Mouse (Mus musculus) T-cell, adult 2 months (primary cell): Measurements from ENCODE around the gene Olfr1047.
"Not testable (repeated sequence)": the region's sequence is repeated elsewhere in the genome, so short reads cannot be mapped to it uniquely, and the experiment has no call there.

ENCODE experiments used
- DNase-seq: peaks from one replicate; pipeline ENCODE4 v3.0.0; 2022; ENCODE audit warnings: low spot score

Olfr1047 gene

GRCm38 (mm10) chr2:86231301-86231700 lies at the start of gene Olfr1047:
Gene Olfr1047 (minus strand): TSS chr2:86231401.
- DNase-seq = no peak

- DNase-seq = not testable (repeated sequence)
Observed at GRCm38 (mm10) chr2:86278988-86279387, 47.8 kb upstream of the Olfr1047 start, which contains the start of gene Olfr1051. Gene Olfr1051 (minus strand): TSS chr2:86279088.

GRCm38 (mm10) chr2:86258228-86258627 lies 27.0 kb upstream of the Olfr1047 start, which contains the start of gene Olfr1049:
Gene Olfr1049 (minus strand): TSS chr2:86258328.
- not testable (repeated sequence) for DNase-seq

- no peak for DNase-seq
Observed at GRCm38 (mm10) chr2:86240189-86240588, 9.0 kb upstream of the Olfr1047 start, which contains the start of gene Olfr1048. Gene Olfr1048 (minus strand): TSS chr2:86240289.

- no peak for DNase-seq
Observed at GRCm38 (mm10) chr2:86219214-86219613, 12.0 kb downstream of the Olfr1047 start, which contains the start of gene Olfr1046. Gene Olfr1046 (minus strand): TSS chr2:86219314.

GRCm38 (mm10) chr2:86202909-86203308 lies 28.3 kb downstream of the Olfr1047 start, which contains the start of gene Olfr1045:
Gene Olfr1045 (minus strand): TSS chr2:86203009.
- DNase-seq = no peak

GRCm38 (mm10) chr2:86195863-86196262 lies 35.3 kb downstream of the Olfr1047 start:
- no peak for DNase-seq

GRCm38 (mm10) chr2:86185583-86185982 lies 45.6 kb downstream of the Olfr1047 start, which contains the start of gene Olfr52:
Gene Olfr52 (minus strand): TSS chr2:86185683.
- no peak for DNase-seq

- DNase-seq = no peak
Observed at GRCm38 (mm10) chr2:86179950-86180349, 51.3 kb downstream of the Olfr1047 start.

- no peak for DNase-seq
Observed at GRCm38 (mm10) chr2:86177720-86178119, 53.5 kb downstream of the Olfr1047 start, which contains the start of gene Olfr1044. Gene Olfr1044 (minus strand): TSS chr2:86177820.
